Mouse (Mus musculus) mesoderm, embryonic 11.5 days (tissue): Measurements from ENCODE around the gene Vipas39.
"Not testable (repeated sequence)": the region's sequence is repeated elsewhere in the genome, so short reads cannot be mapped to it uniquely, and the experiment has no call there.

Source experiments
- DNase-seq: peaks from one replicate; pipeline ENCODE4 v3.0.0-alpha.2; 2012; ENCODE audit warnings: low read depth, low spot score

Gene Vipas39

GRCm38 (mm10) chr12:87266827-87267603, 959 bp upstream of the Vipas39 start:
- DNase-seq: no peak

DNA sequence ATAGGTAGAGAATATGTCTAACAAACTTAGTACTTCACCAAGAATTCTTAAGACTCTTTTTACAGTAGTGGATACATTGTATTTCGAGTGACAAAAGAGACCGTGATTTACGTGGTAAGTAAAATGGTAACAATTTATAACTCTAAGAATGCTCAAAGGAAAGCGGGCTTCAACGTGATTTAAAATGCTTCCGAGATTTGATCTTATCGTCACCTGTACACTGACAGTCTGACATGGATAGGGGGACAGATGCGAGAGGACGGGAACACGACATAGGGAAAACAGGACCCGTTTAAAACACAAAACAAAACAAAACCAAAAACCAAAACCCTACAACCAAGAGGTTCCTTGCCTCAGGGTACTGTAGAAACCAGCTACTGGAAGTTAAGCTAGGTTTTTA, 612 bp downstream of the Vipas39 start:
- DNase-seq: peak; percentile 11

DNA sequence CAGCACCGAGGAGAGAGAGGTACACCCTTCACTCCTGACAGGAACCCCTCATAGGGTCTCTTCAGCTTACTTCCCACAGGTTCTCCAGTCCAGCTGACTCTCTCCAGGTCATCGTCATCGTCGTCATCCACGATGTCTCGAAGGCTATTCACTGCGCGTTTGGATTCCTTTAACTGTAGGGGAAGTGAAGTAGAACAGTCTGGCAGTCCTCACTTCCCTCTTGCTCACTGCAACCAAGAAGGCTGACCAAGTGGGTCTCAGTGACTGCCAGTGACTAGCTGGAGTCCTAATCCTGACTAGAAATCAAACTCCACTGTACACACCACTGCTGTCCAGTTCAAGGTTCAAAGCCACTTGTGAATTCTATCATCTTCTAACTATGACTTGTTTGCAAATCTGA, 5.5 kb downstream of the Vipas39 start:
- DNase-seq: no peak

GRCm38 (mm10) chr12:87256629-87257028, 9.4 kb downstream of the Vipas39 start:
- no peak for DNase-seq

DNA sequence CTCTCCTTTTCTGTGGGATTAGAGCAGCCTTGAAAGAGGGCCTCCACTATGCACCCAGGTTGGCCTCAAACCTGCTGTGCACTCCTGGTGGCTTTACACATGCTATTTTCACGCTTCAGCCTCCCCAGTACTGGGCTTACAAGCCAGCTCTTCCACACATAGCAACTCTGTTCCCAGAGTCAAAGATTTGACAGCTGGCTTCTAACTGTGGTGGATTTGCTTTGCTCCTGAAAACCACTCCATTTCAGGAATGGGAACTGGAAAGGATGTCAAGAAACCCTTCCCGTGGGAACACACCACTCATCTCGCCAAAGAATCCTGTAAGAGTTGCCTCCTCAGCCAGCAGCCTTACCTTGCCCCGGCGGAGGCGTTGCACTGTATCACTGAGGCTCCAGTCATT, 12.2 kb downstream of the Vipas39 start:
- DNase-seq: no peak

DNA sequence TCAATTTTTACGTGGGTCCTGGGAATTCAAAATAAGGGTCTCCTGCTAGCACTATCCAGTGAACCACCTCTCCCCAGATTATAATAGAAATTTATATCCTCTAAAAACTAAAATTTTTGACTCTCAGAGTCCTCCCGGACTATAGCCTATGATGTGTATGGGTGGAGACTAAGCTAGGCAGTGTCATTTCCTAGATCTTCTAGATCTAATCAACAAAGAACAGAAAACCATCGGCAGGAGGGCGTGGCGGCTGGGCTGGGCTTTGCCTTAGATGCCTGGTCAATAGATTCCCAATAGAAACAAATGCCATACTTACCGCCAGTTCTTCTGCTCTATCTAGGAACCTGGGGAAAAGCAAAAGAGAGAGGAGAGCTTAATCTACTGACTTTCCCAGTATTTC, 15.9 kb downstream of the Vipas39 start:
- no peak for DNase-seq

GRCm38 (mm10) chr12:87238632-87239031, 27.4 kb downstream of the Vipas39 start, which contains the start of gene Noxred1:
Gene Noxred1, minus strand, starts transcription at chr12:87238732.
- DNase-seq: no peak

GRCm38 (mm10) chr12:87236882-87237483, 29.1 kb downstream of the Vipas39 start:
- no peak for DNase-seq

DNA sequence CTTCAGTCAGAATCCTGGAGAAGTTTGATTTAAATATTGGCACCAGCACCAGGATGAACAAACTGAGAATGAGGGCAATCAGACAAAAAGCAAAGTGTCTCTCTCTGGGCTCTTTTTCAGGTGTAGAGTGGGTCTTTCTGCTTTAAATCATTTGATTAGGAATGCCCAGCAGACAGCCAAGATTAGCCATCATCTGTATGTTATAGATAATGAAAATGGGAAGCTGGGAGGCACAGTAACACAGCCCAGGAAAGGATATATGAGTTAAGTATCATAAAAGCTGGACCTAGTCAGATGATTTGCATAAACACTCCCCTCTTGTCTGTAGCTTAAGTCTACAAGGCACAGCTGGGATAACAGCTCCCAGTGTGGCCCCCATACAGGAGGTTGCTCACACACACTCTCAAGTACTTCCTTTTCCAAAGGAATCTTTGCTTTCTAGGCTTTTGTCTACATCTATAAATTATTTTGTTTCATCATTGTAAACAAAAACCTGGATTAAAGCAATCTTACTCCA, 35.6 kb downstream of the Vipas39 start:
- no peak for DNase-seq

DNA sequence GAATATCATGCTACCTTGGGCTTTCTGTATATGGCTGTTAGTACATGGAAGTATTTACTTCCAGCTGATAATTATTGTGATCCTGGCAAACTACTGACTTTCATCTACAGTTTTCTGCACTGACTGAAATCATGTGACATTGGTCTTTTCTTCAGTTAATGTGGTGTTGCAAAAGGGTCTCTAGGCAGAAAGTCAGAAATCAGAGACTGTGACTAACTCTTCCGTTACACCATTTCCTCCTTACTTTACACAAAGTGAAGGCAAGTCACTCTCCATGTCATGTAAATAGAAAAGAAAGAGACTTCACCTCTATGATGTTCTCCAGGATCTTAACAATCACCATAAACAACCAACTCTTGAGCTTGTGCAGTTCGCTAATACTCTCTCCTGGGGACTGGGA, 36.4 kb downstream of the Vipas39 start:
- DNase-seq: no peak

GRCm38 (mm10) chr12:87226801-87227200, 39.3 kb downstream of the Vipas39 start:
- DNase-seq: peak; percentile 4

DNA sequence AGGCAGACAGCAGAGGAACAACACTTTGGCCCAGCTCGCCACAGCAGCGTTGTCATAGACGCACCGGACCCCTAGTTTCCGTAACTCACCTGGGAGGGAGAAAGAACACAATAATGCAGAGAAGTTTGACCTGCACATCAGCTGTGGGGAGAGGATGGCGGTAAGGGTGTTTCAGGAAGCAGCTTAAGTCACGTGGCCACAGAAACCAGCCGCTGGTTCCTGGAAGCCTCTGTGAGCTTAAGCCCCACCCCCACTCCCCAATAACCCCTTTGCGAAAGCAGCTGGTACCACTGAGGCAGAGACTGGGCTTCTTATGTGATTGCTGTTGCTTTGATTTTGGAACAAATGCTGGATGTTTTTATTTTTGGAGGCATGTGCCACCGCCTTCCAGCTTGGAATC, 41.1 kb downstream of the Vipas39 start:
- DNase-seq: no peak

- peak; percentile 23 for DNase-seq
Observed at GRCm38 (mm10) chr12:87219362-87219761, 46.7 kb downstream of the Vipas39 start.

DNA sequence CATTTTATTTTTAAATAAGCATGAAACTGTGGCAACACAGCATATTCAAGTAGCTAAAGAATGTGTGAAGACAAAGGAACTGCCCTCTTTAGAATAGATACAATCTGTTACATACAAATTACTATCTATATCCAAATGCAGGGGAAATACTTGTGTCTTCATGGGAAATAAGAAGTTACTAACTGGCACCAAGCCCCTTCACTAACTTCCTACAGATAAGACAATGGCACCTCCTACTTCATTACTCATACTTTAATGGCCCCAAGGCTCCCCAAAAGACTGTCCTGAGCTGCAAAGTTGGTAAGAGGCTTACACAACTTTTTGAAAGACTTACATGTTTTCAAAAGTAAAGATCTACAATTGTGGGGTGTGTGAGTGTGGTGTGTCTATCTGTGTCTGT, 48.5 kb downstream of the Vipas39 start:
- DNase-seq: no peak

GRCm38 (mm10) chr12:87216053-87216452, 50.0 kb downstream of the Vipas39 start:
- DNase-seq: no peak

DNA sequence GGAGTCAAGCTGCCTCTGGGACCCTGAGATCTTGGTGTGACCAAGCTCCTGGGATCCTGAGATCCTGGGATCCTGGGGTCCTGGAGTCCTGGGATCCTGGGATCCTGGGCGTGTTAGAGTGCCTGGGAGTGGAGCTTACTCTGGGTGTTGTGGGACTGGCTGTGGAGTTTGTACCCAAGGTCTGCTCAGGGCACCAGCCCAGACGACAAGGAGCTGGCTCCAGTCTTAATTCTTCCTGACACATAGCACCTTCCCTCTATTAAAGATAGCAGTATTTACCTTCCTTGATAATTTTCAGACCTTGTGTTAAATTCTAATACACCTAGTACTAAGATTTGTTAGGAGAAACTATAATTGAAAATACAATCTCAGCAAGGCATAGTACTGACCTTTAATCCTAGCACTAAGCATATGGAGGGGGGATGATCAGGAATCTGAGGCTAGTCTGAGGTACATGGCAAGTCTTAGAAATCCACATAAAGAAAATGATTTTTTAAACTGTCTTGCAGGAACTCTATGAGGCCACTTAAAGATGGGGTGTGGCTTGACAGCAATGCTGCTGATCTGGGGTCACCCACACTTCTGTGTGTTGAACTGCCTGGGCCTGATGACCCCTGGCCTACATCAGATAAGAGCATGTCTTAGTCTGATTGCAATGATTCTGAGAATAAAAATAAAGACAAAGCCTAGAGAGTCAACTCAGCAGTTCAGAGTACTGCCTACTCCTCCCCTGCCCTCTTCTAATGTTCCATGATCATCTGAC, 53.0 kb downstream of the Vipas39 start:
- DNase-seq: no peak

DNA sequence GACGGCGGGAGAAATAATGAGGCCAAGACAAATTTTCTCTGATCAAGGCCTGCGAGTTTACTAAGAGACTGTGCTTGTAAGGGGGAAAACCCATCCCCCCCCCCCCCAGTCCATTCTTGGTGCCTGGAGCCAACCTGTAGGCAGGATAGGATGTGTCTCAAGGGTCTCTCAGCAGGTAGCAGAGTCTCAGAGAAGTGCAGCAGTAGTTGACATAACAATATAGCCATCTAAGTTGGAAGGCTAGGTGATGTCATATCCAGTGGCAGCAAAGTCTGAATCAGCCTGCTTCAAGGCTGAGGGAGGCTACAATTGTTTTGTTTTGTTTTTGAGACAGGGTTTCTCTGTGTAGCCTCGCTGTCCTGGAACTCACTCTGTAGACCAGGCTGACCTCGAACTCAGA, 60.3 kb downstream of the Vipas39 start:
- not testable (repeated sequence) for DNase-seq

GRCm38 (mm10) chr12:87201694-87202093, 64.4 kb downstream of the Vipas39 start:
- no peak for DNase-seq

DNA sequence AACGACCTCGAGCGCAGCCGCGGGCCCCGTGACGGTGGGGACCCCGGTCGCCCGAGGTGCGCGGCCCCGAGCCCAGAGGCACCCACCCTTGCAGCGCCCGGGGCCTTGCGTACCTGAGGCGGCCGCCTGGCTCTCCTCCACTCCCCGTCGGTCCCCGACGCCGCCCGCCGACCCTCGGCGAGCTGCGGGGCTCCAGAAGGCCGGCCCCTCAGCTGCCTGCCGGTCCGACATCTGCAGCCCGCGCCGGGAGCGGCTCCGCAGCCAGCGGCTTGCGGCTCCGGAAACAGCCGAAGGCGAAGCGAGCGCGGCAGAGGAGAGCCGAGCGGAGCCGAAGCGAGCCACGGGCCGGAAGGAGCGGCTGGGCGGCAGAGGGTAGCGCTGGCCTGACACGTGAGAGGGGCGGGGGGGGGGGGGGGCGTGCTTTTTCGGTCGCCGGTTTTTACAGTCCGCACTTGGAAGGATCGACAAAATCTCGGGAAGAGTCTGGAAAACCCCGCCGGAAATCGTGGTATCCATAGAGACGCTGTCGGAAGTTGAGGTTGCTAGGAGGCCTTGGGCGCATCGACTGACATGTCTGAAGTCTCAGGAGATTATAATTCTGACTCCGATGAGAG, 66.0 kb downstream of the Vipas39 start, which contains the start of gene Tmed8:
Tmed8 (minus strand) TSS at position 482 of the 614 bp plus-strand sequence.
- peak; percentile 85 for DNase-seq

DNA sequence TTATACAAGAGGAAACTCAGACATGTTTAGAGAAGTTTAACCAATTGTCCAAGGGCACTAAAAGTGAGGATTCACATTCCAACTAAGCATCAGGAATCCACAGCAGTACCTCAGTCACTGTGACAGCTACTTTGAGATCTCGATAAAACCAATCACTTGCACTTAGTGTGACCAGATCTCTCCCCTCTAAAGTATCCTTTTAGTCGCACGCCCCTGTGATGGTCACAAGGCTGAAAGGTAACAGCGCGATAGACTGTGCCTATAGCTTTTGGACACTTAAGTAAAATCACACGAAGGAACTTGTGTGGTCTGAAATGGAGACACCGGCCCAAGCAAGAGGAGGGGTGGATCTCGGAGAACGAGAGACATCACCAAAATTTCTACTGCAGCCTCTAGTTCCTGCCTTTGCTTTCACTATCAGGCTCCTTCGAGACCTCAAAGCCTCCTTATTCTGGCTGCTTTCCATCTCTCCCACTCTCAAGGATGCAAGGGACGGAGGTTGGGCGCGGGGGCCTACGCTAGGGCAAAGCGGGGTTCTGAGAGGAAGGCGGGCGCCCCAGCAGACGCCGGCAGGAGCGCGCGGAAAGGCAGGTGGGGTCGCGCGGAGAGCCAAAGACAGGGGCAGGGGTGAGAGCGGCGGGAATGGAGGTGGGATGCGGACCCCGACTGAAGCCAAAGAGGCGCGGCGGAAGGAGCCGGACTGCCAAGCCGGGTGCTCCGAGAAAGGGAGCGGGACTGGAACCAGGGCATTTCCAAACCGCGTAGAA, 66.7 kb downstream of the Vipas39 start, which contains the start of gene Samd15:
Samd15 (plus strand) TSS at position 518 of the 767 bp plus-strand sequence.
- no peak for DNase-seq

GRCm38 (mm10) chr12:87198792-87199191, 67.3 kb downstream of the Vipas39 start:
- DNase-seq: no peak
